Mouse (Mus musculus) stomach, postnatal 0 days (tissue): ENCODE data around the gene Zdhhc16.

Experiments
- CTCF ChIP-seq: IDR thresholded peaks from 2 replicates; pipeline ENCODE4 v1.5.1; 2016; ENCODE audit warnings: antibody characterized with exemption, low read depth, mild to moderate bottlenecking, moderate library complexity
- EP300 ChIP-seq: optimal IDR thresholded peaks from 2 replicates; pipeline ENCODE3; 2016; ENCODE audit warnings: antibody characterized with exemption

- no peak for TF ChIP-seq CTCF
- no peak for TF ChIP-seq EP300
Measured at GRCm38 (mm10) chr19:41895460-41896318, 37.6 kb upstream of the Zdhhc16 start, which contains the start of gene Rrp12.
